Mouse (Mus musculus): Measurements from ENCODE around the gene Rundc1.

- no peak for TF ChIP-seq CTCF (conservative IDR thresholded peaks at IDR 0.05; ENCODE audit: insufficient read depth, insufficient read length, low read depth, low read length)
- no peak for TF ChIP-seq POLR2A (IDR thresholded peaks at IDR 0.05; ENCODE audit: low read depth, low read length)
These were observed 6.4 kb downstream of the Rundc1 start for GRCm38 (mm10) chr11:101431327-101431726.
